Mouse (Mus musculus) testis, adult 10 weeks (tissue): ENCODE measurements around the gene Ezr. TPM values are rescaled to one million over a fixed set of nuclear protein-coding genes. Genes with fewer than 3 reads are reported as not detected.

Experiments used
- polyA plus RNA-seq: library from polyadenylated mRNA; stranded (reverse); fragments of 350-450 nt; fragmentation: Illumina TruSeq; extraction: RNeasy Lipid Tissue Mini Kit (QIAGEN cat#74804); gene quantifications from one replicate; pipeline ENCODE4 v1.2.3, GENCODE M21; 2014; ENCODE audit warnings: low read depth, low replicate concordance

Gene Ezr
- polyA plus RNA-seq: 4.2 TPM

DNA sequence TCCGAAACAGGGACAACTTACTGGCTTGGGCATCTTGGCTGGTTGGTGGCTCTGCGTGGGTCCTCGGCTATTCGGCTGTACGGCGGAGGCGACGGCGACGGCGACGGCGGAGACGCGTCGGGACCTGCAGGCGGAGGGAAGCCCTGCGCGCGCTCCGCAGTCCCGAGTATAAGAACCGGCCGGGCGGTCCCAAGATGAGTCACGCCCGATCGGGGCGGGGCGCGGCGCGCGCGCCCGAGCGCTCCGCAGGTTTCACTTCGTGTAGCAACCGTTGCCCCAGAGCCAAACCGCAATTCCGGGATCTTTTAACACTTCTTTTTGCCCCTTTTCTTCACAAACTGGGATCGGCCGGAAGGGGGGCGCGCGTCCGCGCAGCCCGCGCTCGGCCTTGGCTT lies at the start of gene Ezr:
Gene Ezr (minus strand): TSS at position 174 of the 395 bp plus-strand sequence.

Other genes starting within 250 kb of the Ezr start
- 21.6 TPM for gene Dynlt1c, start 181.1 kb downstream of the Ezr start, polyA plus RNA-seq
- gene Dynlt1f, start 126.9 kb downstream of the Ezr start, polyA plus RNA-seq: 536 TPM
- 0.59 TPM for gene Sytl3, start 123.7 kb downstream of the Ezr start, polyA plus RNA-seq
- 127 TPM for gene Rsph3b, start 165.9 kb upstream of the Ezr start, polyA plus RNA-seq
- gene Tagap1, start 178.4 kb upstream of the Ezr start, polyA plus RNA-seq: 51.2 TPM
- gene Rnaset2b, start 187.8 kb upstream of the Ezr start, polyA plus RNA-seq: 97.8 TPM
- 0.07 TPM for gene Gm49721, start 196.1 kb upstream of the Ezr start, polyA plus RNA-seq
- gene Gm1604a, start 242.8 kb upstream of the Ezr start, polyA plus RNA-seq: not detected